Mouse (Mus musculus) E14TG2a.4 (cell line): ENCODE data around the gene Pkp3.

Experiments used
- CTCF ChIP-seq: conservative IDR thresholded peaks from 2 replicates; pipeline ENCODE4 v1.5.1; 2014; ENCODE audit warnings: low read length
- POU5F1 ChIP-seq: IDR thresholded peaks from 2 replicates; pipeline ENCODE4 v1.6.1; 2014; ENCODE audit warnings: low read length, borderline replicate concordance

DNA sequence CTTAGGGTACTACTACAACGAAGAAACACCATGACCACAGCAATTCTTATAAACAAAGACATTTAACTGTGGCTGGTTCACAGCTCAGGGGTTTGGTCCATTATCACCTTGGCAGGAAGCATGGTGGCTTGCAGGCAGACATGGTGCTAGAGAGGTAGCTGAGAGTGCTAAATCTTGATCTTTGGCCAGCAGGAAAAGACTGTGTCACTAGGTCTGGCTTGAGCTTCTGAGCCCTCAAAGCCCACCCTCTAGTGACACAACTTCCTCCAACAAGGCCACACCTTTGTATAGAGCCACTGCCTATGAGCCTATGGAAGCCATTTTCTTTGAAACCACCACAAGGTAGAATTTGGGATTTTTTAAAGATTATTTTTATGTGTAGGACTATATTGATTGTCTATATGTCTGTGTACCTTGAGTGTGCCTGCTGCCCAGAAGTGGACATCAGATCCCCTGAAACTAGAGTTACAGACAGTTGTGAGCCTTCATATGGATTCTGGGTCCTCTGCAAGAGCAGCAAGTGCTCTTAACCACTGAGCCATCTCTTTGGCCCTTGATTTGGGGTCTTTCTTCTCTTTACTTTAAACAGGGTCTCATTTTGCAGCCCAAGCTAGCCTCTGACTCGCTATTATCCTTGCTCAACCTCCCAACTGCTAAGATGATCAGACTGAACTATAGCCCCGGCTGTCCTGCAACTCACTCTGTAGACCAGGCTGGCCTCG, 38.5 kb upstream of the Pkp3 start:
- TF ChIP-seq CTCF (no peak), POU5F1 (no peak)
